Mouse (Mus musculus): ENCODE measurements at regions not wholly inside any gene's neighbourhood (a gene's known extent, or its start where the extent isn't known, plus 50 kb on each side); places are given as distances from the start of the nearest gene placed in this dataset. TPM values are rescaled to one million over a fixed set of nuclear protein-coding genes. Genes with fewer than 3 reads are reported as not detected.

GRCm38 (mm10) chr10:91871244-91871643, 690.1 kb upstream of the Tmpo start:
- Histone ChIP-seq H3K27me3 (replicated peaks; ENCODE audit: control insufficient read depth, insufficient read depth, low read length) (no peaks in the 10 kb centered on the region), H3K9me3 (ENCODE audit: control insufficient read depth, low read length) (no peaks in the 10 kb centered on the region), H3K4me2 (ENCODE audit: low read length) (no peak overlapping the region), H3K4me1 (ENCODE audit: control insufficient read depth, insufficient read depth, low read depth, low read length) (no peaks in the 10 kb centered on the region), H3K4me3 (ENCODE audit: low read length) (no peak overlapping the region), H3K36me3 (ENCODE audit: control insufficient read depth, insufficient read depth, low read length) (no peaks in the 10 kb centered on the region), H3K27ac (ENCODE audit: low read depth, low read length) (no peak overlapping the region), H3K9ac (ENCODE audit: low read depth, low read length) (no peak overlapping the region)
- ATAC-seq, result no peak
- WGBS, result 55% methylated on average over 4 of the region's 4 CpGs

DNA sequence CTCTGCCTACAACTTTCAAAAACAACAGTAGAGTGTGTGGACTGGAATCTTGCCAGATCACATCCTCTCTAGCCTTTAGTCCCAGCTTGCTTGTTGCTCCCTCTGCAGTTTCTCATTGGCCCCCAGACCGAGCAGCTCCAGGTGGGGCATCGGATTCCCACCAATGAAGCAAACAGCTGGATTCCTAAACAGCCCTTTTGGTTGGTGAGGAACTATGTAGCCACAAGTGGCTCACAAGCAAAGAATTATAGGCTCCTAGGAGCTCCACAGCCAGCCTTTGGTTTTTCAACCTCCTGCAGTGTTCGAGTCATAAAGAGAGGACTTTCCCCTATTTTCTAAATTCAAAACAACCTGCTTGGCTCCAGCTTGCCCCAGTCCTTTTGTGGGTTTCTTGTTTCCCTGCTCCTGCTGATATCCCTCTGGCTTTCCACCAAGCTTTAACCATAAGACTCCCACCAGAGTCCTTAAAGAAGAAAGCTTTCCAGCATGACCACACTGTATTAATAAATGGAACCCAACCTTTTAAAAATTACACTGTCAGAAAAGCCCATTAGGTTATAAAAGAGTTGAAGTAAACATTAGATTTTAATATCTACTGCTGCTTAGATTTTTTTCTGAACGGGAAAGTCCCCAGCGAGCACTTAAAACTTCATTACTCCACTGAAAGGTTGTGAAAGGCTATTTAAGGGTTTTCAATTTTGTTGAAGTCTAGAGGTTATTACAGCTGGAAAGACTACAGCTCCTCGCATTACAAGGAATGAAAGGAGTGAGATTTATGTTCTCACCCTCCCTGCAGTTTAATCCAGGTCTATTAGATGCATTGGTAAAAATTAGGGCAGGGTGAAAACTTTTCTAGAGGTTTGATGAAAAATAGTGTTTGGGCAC, 677.8 kb upstream of the Tmpo start:
- ATAC-seq, result no peak
- Histone ChIP-seq H3K27ac (ENCODE audit: low read depth, low read length) (no peak overlapping the region), H3K4me3 (ENCODE audit: low read length) (no peak overlapping the region), H3K36me3 (ENCODE audit: control insufficient read depth, insufficient read depth, low read length) (no peaks in the 10 kb centered on the region), H3K4me2 (ENCODE audit: low read length) (no peak overlapping the region), H3K9ac (ENCODE audit: low read depth, low read length) (no peak overlapping the region), H3K4me1 (ENCODE audit: control insufficient read depth, insufficient read depth, low read depth, low read length) (peaks cover 3% of the 10 kb centered on the region; the same call in 1 of the 2 replicates), H3K27me3 (replicated peaks; ENCODE audit: control insufficient read depth, insufficient read depth, low read length) (no peaks in the 10 kb centered on the region), H3K9me3 (ENCODE audit: control insufficient read depth, low read length) (0 out of 2 replicates have a peak, but pooled peaks cover 2% of the 10 kb centered on the region)
- WGBS, result 39% methylated on average over 6 of the region's 6 CpGs

DNA sequence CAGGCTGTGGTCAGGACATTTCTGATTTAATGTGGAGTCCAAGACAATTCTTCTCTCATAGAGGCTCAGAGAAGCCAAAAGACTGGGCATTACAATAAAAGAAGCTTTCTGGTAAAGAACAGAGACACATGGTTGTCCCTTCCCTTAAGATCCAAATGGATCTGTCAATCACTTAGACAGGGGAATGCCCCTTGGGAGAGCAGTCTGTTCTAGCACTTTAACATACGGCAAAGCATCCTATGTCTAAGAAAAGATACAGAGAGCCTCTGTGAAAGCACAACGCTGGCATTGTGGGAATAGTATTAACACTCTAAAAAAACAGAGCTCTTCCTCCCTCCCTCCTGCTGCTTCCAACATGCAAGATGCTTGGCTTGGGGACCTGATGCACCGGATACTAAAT, 646.0 kb upstream of the Tmpo start:
- Histone ChIP-seq H3K4me2 (ENCODE audit: low read length) (no peak overlapping the region), H3K27me3 (replicated peaks; ENCODE audit: control insufficient read depth, insufficient read depth, low read length) (no peaks in the 10 kb centered on the region), H3K4me1 (ENCODE audit: control insufficient read depth, insufficient read depth, low read depth, low read length) (no peaks in the 10 kb centered on the region), H3K9me3 (ENCODE audit: control insufficient read depth, low read length) (no peaks in the 10 kb centered on the region), H3K9ac (ENCODE audit: low read depth, low read length) (no peak overlapping the region), H3K4me3 (ENCODE audit: low read length) (no peak overlapping the region), H3K27ac (ENCODE audit: low read depth, low read length) (no peak overlapping the region), H3K36me3 (ENCODE audit: control insufficient read depth, insufficient read depth, low read length) (no peaks in the 10 kb centered on the region)
- no peak for ATAC-seq
- 31% methylated on average over 3 of the region's 3 CpGs for WGBS

GRCm38 (mm10) chr10:91823499-91823898, 642.4 kb upstream of the Tmpo start:
- Histone ChIP-seq H3K9ac (ENCODE audit: low read depth, low read length) (no peak overlapping the region), H3K27me3 (replicated peaks; ENCODE audit: control insufficient read depth, insufficient read depth, low read length) (no peaks in the 10 kb centered on the region), H3K9me3 (ENCODE audit: control insufficient read depth, low read length) (no peaks in the 10 kb centered on the region), H3K4me2 (ENCODE audit: low read length) (no peak overlapping the region), H3K27ac (ENCODE audit: low read depth, low read length) (no peak overlapping the region), H3K4me3 (ENCODE audit: low read length) (no peak overlapping the region), H3K36me3 (ENCODE audit: control insufficient read depth, insufficient read depth, low read length) (no peaks in the 10 kb centered on the region), H3K4me1 (ENCODE audit: control insufficient read depth, insufficient read depth, low read depth, low read length) (no peaks in the 10 kb centered on the region)
- WGBS, result 84% methylated on average over 5 of the region's 5 CpGs
- no peak for ATAC-seq

DNA sequence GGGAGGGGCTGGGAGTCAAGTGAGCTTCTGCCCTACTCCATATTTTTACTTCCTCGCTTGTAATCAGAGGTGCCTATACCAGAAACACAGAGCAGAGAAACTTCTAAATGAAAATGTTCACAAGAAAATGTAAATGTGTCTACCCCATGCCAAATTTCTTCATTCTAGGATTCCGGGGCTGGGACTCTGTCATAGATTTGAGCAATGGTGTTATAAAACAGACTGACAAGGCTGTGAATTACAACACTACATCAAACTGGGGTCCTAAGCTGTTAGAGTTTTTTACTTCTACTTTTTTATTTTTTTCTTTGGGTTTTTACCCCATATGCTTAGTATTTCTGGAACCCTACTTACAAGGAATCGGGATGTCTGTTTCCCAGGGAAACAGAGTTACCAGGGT, 623.8 kb upstream of the Tmpo start:
- ATAC-seq, result no peak
- H3K9ac ChIP-seq (ENCODE audit: low read depth, low read length), result no peak overlapping the region
- 88% methylated on average over 3 of the region's 3 CpGs for WGBS

More for the DNA sequence above, 623.8 kb upstream of the Tmpo start:
- Histone ChIP-seq H3K4me1 (ENCODE audit: control insufficient read depth, insufficient read depth, low read depth, low read length) (no peaks in the 10 kb centered on the region), H3K4me3 (ENCODE audit: low read length) (no peak overlapping the region), H3K27me3 (replicated peaks; ENCODE audit: control insufficient read depth, insufficient read depth, low read length) (no peaks in the 10 kb centered on the region), H3K27ac (ENCODE audit: low read depth, low read length) (no peak overlapping the region), H3K9me3 (ENCODE audit: control insufficient read depth, low read length) (0 out of 2 replicates have a peak, but pooled peaks cover 2% of the 10 kb centered on the region), H3K4me2 (ENCODE audit: low read length) (no peak overlapping the region), H3K36me3 (ENCODE audit: control insufficient read depth, insufficient read depth, low read length) (no peaks in the 10 kb centered on the region)

MicroRNAs in the stretch of these regions (microRNA counts, 519-probe panel; counts per million panel counts)
- microRNA mmu-miR-135a, result 4,625 counts per million, percentile 99 among the panel's probes with 10 or more counts

Small RNA genes in the stretch of these regions (microRNA-seq; reads per million reads assigned to microRNA genes)
- not detected for gene Gm22582
- 270 reads per million, percentile 62 among the genes with 10 or more reads in this experiment for gene Mir1251
- 204 reads per million, percentile 59 among the genes with 10 or more reads in this experiment for gene Mir135a-2

All from hindbrain, embryonic 16.5 days (tissue).